Mouse (Mus musculus) stomach, postnatal 0 days (tissue): ENCODE results near the gene Ripk4. TPM values are rescaled to one million over a fixed set of nuclear protein-coding genes. Genes with fewer than 3 reads are reported as not detected.

Experiments
- ATAC-seq: fragments of 200-750 bp; cut with Nextera tagmentation; 2 replicates; pipeline ENCODE4 v1.8.0; 2017; ENCODE audit not compliant: low FRiP score, low TSS enrichment
- DNase-seq: peaks from one replicate; pipeline ENCODE4 v3.0.0-alpha.2; 2016; ENCODE audit warnings: low spot score
- H3K27ac ChIP-seq: fragments of 300-500 bp; sonication (generic); replicated peaks from 2 replicates; pipeline ENCODE4 v1.5.1; 2014; ENCODE audit warnings: mild to moderate bottlenecking, control low read depth
- H3K27me3 ChIP-seq: fragments of 300-500 bp; sonication (generic); 2 replicates; pipeline ENCODE4 v1.6.1; 2014; ENCODE audit warnings: low read length; ENCODE audit not compliant: control insufficient read depth, insufficient read depth
- H3K36me3 ChIP-seq: fragments of 300-500 bp; sonication (generic); 2 replicates; pipeline ENCODE4 v1.6.1; 2014; ENCODE audit warnings: low read length, mixed read lengths; ENCODE audit not compliant: control insufficient read depth, insufficient read depth
- H3K4me1 ChIP-seq: fragments of 300-500 bp; sonication (generic); replicated peaks from 2 replicates; pipeline ENCODE4 v1.6.1; 2014; ENCODE audit warnings: antibody characterized with exemption; ENCODE audit not compliant: control insufficient read depth, insufficient read depth
- H3K4me2 ChIP-seq: fragments of 300-500 bp; sonication (generic); replicated peaks from 2 replicates; pipeline ENCODE4 v1.6.1; 2014; ENCODE audit warnings: low read depth, mild to moderate bottlenecking, control low read depth, moderate library complexity
- H3K4me3 ChIP-seq: fragments of 300-500 bp; sonication (generic); 2 replicates; pipeline ENCODE4 v1.5.1; 2014; ENCODE audit warnings: low read depth, low read length, control low read depth
- H3K9ac ChIP-seq: fragments of 300-500 bp; sonication (generic); 2 replicates; pipeline ENCODE4 v1.6.1; 2014; ENCODE audit warnings: mild to moderate bottlenecking, low read length, control low read depth, mixed read lengths
- H3K9me3 ChIP-seq: fragments of 300-500 bp; sonication (generic); 2 replicates; pipeline ENCODE4 v1.6.1; 2016; ENCODE audit warnings: low read length; ENCODE audit not compliant: control insufficient read depth
- CTCF ChIP-seq: IDR thresholded peaks from 2 replicates; pipeline ENCODE4 v1.5.1; 2016; ENCODE audit warnings: antibody characterized with exemption, low read depth, mild to moderate bottlenecking, moderate library complexity
- EP300 ChIP-seq: optimal IDR thresholded peaks from 2 replicates; pipeline ENCODE3; 2016; ENCODE audit warnings: antibody characterized with exemption
- WGBS: fragments of 180-500 bp; shearing (Covaris S2); extraction: QIAGEN DNeasy Blood & Tissue Kit; methylation state at CpG from one replicate; pipeline ENCODE4 v1.1.7; 2014; 5-methylcytosine and 5-hydroxymethylcytosine counted together
- polyA plus RNA-seq: library from polyadenylated mRNA; unstranded; fragments of >200 nt; fragmentation: Nextera tagmentation; extraction: Ambion mirVana; gene quantifications from 2 replicates; pipeline ENCODE4 v1.2.1, GENCODE M21; 2015

Gene Ripk4
- polyA plus RNA-seq, 1 experiment from 2014 or later = 20.4 TPM

GRCm38 (mm10) chr16:97751884-97752283, 11.7 kb downstream of the Ripk4 start:
- Histone ChIP-seq H3K9ac (no peak overlapping the region), H3K4me2 (peak overlapping the region; percentile 17; the same call in 1 of the 2 replicates), H3K4me3 (no peak overlapping the region), H3K4me1 (peaks cover 8% of the 10 kb centered on the region; the same call in 1 of the 2 replicates), H3K27ac (peak overlapping the region; percentile 80), H3K27me3 (no peaks in the 10 kb centered on the region), H3K36me3 (no peaks in the 10 kb centered on the region), H3K9me3 (no peaks in the 10 kb centered on the region)
- peak; percentile 90 for ATAC-seq
- peak; percentile 77 for DNase-seq
- 15% methylated on average over 8 of the region's 8 CpGs for WGBS
- TF ChIP-seq CTCF (no peak), EP300 (no peak)

- H3K9me3 ChIP-seq = no peaks in the 10 kb centered on the region
- WGBS = 79% methylated on average over 6 of the region's 6 CpGs
- no peak overlapping the region for H3K4me2 ChIP-seq
- DNase-seq = no peak
- H3K36me3 ChIP-seq = no peaks in the 10 kb centered on the region
- H3K4me1 ChIP-seq = peaks cover 8% of the 10 kb centered on the region; the same call in 1 of the 2 replicates
- ATAC-seq = no peak
- H3K27me3 ChIP-seq = no peaks in the 10 kb centered on the region
- no peak overlapping the region for H3K27ac ChIP-seq
- no peak overlapping the region for H3K4me3 ChIP-seq
- H3K9ac ChIP-seq = no peak overlapping the region
- no peak for TF ChIP-seq EP300
- TF ChIP-seq CTCF = no peak
These were observed 15.2 kb downstream of the Ripk4 start for GRCm38 (mm10) chr16:97748421-97748820.

GRCm38 (mm10) chr16:97738030-97738429, 25.6 kb downstream of the Ripk4 start:
- H3K9ac ChIP-seq = no peak overlapping the region
- ATAC-seq = no peak

GRCm38 (mm10) chr16:97736562-97736961, 27.0 kb downstream of the Ripk4 start:
- ATAC-seq (0 out of 2 replicates have a peak, but pooled peaks have one; percentile 15), DNase-seq (no peak)
- Histone ChIP-seq H3K36me3 (no peaks in the 10 kb centered on the region), H3K27me3 (no peaks in the 10 kb centered on the region), H3K4me1 (no peaks in the 10 kb centered on the region), H3K27ac (peak overlapping the region; percentile 67), H3K4me2 (no peak overlapping the region), H3K4me3 (no peak overlapping the region), H3K9ac (no peak overlapping the region), H3K9me3 (no peaks in the 10 kb centered on the region)
- no peak for TF ChIP-seq CTCF
- no peak for TF ChIP-seq EP300
- WGBS = 47% methylated on average over 2 of the region's 2 CpGs

More at GRCm38 (mm10) chr16:97738030-97738429, 25.6 kb downstream of the Ripk4 start:
- Histone ChIP-seq H3K4me1 (no peaks in the 10 kb centered on the region), H3K27ac (peak overlapping the region; percentile 45), H3K9me3 (no peaks in the 10 kb centered on the region), H3K4me2 (no peak overlapping the region), H3K4me3 (no peak overlapping the region), H3K27me3 (no peaks in the 10 kb centered on the region), H3K36me3 (no peaks in the 10 kb centered on the region)
- no peak for TF ChIP-seq EP300
- no peak for TF ChIP-seq CTCF
- DNase-seq = no peak
- WGBS = 68% methylated on average over 6 of the region's 6 CpGs

GRCm38 (mm10) chr16:97734760-97735322, 28.7 kb downstream of the Ripk4 start:
- Histone ChIP-seq H3K4me1 (no peaks in the 10 kb centered on the region), H3K9me3 (no peaks in the 10 kb centered on the region), H3K36me3 (no peaks in the 10 kb centered on the region), H3K4me2 (no peak overlapping the region), H3K27me3 (no peaks in the 10 kb centered on the region), H3K27ac (no peak overlapping the region), H3K4me3 (no peak overlapping the region), H3K9ac (no peak overlapping the region)
- ATAC-seq = 0 out of 2 replicates have a peak, but pooled peaks have one; percentile 33
- WGBS = 34% methylated on average over 9 of the region's 9 CpGs
- no peak for DNase-seq
- no peak for TF ChIP-seq EP300
- TF ChIP-seq CTCF = no peak

- ATAC-seq (no peak), DNase-seq (no peak)
- TF ChIP-seq CTCF (no peak), EP300 (no peak)
- H3K9me3 ChIP-seq = no peaks in the 10 kb centered on the region
- H3K4me1 ChIP-seq = no peaks in the 10 kb centered on the region
- H3K4me2 ChIP-seq = no peak overlapping the region
- no peak overlapping the region for H3K9ac ChIP-seq
- no peaks in the 10 kb centered on the region for H3K27me3 ChIP-seq
- H3K27ac ChIP-seq = no peak overlapping the region
- no peaks in the 10 kb centered on the region for H3K36me3 ChIP-seq
- WGBS = 53% methylated on average over 2 of the region's 2 CpGs
- H3K4me3 ChIP-seq = no peak overlapping the region
These were observed 30.0 kb downstream of the Ripk4 start for GRCm38 (mm10) chr16:97733599-97733998.
